Mouse (Mus musculus): ENCODE results near the gene Amotl2.

The Amotl2 gene

DNA sequence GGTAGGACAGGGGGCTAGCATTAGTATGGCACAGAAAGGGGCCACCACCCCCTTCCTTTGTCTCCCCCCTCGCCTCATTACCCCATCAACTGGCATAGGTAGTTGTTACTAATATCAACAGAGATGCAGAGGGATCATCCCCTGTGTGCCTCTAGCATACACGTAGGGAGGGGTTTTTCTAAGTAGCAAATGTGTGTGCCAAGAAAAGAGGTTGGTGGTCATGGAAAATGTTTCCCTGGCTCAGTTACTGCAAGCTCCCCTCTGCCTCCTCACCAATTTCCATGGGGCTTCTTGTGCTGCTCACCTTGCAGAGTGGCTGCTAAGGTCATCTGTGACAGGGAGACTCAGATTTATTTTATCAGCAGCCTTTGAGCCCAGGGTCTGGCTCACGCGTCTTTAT is 2.6 kb downstream of the Amotl2 start:
- DNase-seq (ENCODE audit: low spot score in 2 of 2), result no peak

DNA sequence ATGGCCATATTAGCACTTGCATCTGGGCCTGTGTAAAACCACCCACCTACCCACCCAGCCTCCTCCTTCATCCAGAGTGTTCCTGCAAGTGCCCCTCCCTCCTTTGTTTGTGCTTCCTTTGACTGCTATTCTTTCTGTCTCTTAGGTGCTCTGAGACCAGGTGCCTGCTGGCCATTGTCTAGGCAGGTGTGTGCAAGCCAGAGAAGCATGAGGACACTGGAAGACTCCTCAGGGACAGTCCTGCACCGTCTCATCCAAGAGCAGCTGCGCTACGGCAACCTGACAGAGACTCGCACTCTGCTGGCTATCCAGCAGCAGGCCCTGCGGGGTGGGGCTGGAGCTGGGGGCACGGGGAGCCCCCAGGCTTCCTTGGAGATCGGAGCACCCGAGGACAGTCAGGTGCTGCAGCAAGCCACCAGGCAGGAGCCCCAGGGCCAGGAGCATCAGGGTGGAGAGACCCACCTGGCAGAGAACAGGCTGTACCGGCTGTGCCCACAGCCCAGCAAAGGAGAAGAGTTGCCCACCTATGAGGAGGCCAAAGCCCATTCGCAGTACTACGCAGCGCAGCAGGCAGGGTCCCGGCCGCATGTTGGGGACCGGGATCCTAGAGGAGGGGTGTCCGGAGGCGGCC is 3.6 kb downstream of the Amotl2 start:
- no peak for DNase-seq (ENCODE audit: low spot score in 2 of 2)

DNA sequence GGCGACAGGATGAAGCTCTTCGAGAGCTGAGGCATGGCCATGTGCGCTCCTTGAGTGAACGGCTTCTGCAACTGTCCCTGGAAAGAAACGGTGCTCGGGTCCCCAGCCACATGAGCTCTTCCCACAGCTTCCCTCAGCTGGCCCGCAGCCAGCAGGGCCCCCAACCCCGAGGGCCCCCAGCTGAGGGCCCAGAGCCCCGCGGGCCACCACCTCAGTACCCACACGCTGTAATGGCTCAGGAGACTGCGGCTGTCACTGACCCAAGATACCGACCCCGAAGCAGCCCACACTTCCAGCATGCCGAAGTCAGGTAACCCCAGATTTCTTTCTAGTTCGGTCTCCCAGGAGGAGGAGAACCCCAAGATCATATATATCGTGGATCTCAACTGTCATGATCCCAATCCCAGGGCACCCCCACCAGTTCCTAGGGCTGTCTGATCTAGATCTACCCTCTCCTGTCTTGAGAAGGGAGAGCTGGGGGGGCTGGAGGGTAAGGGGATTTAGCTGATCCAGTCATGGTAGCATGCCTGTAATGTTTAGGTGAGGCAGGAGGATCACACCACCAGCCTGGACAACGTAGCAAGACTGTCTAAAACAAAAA is 4.2 kb downstream of the Amotl2 start:
- no peak for DNase-seq (ENCODE audit: low spot score in 2 of 2)

DNA sequence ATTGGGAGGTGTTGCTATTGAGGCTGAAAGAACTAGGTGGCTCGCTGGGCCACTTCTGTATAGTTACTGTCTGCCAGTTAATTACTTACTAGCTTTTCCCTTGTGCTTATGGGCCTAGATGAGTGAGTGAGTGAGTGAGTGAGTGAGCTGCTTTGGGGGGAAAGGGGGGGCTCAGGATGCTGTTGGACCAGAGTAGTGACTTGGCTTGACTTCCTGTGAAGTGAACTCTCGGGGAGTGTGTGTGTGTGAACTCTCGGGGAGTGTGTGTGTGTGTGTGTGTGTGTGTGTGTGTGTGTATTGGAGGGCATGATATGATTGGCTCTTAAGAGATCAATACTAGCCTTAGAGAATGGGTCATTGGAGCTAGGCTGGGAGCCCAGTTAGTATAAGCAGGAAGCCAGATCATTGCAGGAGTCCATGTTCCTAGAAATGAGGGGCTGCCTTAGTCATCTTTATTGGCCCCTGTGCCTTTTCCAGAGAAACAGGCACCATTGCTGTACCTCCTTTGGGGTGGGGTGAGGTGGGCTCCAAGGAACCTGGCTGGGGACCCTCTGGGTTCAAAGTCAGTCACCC is 5.0 kb downstream of the Amotl2 start:
- DNase-seq (ENCODE audit: low spot score in 2 of 2), result no peak

DNA sequence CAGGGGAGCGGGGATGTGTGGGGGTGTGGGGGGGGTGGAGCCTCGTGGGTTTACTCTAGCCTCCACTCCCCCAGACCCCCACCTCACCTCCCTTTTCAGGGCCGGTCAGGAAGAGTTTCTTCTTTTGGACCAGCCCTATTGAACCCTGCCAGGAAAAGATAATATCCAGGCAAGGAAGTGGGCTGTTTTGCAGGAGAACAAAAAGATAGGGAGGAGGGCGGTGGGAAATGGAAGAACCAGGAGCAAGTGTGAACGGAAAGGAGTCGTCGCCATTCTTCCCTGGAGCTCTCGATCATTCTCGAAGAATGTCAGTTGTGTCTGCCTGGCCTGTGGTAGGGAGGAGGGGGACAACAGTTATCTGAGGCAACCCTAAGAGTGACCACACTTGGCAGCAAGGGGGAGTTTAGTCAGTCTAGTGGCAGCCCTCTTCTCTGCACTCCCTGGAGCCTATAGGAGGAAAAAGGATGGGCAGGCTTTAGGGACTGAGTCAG is 5.6 kb downstream of the Amotl2 start:
- DNase-seq (ENCODE audit: low spot score in 2 of 2), result no peak

DNA sequence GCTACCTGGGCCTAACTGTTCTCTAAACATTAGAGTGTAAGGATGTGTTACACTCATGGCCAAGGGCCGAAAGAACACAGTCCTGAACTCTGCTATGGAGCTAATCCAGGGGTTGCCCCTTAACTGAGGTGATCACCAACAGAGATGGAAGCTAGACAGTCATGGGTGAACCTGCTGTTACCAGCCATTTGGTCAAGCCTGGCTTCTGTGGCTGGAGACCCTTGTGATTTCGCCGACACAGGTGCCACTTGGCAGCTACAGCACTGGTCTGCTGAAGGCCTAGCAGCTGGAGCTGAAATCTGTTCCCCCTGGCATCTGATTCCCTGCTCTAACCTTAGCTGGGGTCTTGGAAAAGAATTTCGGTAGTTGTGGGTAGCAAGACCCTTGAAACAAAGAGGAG is 6.3 kb downstream of the Amotl2 start:
- DNase-seq (ENCODE audit: low spot score in 2 of 2), result no peak

DNA sequence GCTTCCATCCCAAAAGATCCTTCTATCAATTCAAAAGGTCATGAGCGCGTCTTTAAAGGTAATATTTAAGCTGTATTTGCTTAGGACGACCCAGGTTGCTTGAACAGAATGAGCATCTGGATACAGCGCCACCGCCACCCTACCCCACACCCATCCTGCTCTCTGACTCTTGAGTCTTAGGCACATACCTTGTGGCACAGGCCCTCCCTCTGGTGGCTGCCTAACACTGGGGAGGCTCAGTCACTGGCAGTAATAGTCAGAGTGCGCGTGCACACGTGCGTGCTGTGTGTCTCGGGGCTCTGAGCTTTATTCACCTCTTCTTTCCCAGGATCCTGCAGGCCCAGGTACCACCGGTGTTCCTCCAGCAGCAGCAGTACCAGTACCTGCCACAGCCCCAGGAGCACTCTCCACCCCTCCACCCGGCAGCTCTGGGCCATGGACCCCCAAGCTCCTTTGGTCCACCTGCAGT is 6.8 kb downstream of the Amotl2 start:
- DNase-seq (ENCODE audit: low spot score in 2 of 2), result no peak

DNA sequence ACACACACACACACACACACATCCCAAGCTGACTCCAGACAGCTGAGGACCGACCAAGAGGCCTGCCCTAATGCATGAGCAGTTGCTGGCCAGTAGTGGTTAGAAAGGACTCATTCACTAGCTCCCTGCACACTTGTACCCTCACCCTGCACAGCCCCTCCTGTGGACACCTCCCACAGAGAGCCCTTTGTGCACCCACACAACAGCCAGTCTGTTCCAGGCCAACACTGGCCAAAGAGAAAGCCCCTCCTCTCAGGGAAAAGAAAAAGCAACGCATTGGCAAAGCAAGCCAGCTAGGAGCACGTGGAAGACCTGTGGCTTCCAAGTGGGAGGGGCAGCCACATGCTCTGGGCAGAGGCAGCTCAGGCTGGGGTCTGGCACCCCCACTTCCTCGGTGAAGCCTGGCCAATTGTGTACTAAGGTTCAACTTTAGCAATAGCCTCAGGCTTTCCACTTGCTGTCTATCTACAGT is 7.6 kb downstream of the Amotl2 start:
- no peak for DNase-seq (ENCODE audit: low spot score in 2 of 2)

DNA sequence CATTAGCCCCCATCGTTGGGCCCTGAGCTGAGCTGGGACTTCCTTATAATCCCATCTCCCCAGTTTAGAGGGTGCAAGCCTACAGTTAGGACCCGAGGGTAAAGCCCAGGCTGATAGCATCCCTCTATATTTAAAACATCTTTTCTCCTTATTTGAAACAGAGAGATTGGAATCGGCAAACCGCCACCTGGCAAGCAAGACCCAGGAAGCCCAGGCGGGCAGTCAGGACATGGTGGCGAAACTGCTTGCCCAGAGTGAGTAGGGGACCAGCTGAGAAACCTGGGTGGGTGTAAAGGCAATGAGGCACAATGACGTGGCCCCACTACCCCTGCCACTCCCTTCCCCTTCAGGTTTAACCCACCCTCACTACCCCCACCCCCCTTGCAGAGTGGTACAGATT is 8.5 kb downstream of the Amotl2 start:
- no peak for DNase-seq (ENCODE audit: low spot score in 2 of 2)

DNA sequence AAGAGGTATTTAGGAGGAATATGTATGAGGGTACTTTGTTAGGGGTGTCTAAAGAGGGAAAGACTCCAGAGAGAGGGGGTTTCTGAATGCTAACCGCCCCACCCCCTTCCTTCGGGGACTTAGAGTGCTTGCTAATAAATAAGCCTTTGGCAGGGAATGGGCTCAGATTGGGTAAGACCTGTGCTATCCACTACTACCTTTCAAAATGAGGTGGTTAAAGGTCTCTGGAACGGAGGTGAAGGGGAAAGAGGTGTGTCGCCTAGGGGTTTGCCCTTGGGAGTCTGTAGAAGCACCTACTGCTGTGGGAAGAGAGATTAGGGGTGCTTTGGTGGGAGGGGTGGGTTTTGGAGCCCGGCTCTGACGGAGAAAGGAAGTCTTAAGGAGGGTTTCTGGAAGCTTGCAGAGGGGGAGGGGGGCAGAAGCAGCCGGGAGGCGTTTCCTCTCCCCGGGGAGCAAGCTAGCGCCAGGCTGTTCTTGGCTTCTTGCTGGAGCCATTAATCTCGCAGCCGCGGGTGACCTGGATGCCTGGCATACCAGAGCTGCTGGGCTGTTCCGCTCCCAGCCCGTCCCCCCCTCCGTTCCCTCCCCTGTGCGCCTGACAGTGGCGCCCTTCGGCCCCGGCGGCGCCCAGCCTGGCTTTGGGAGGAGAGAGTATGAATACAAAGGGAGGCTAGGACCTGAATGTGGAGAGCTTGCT is 9.6 kb downstream of the Amotl2 start:
- no peak for DNase-seq (ENCODE audit: low spot score in 2 of 2)

DNA sequence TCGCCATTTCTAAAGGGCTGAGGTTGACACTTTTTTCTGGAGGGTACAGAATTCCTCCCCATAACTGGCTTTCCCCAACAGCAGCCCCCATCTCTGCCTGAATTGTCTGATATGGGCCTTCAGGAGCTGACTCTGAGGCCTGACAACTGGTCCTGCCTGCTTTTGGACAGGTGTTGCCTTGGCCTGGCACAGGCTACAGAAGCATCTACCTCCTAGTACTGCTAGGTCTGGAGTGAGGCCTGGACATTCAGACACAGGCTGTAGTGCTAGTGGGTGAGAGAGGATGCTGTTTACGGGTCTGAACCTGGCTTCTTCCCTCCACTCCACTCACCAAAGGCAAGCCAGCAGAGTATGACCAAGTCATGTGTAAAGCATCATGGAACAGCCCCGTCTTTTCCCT is 10.3 kb downstream of the Amotl2 start:
- DNase-seq (ENCODE audit: low spot score in 2 of 2), result no peak

DNA sequence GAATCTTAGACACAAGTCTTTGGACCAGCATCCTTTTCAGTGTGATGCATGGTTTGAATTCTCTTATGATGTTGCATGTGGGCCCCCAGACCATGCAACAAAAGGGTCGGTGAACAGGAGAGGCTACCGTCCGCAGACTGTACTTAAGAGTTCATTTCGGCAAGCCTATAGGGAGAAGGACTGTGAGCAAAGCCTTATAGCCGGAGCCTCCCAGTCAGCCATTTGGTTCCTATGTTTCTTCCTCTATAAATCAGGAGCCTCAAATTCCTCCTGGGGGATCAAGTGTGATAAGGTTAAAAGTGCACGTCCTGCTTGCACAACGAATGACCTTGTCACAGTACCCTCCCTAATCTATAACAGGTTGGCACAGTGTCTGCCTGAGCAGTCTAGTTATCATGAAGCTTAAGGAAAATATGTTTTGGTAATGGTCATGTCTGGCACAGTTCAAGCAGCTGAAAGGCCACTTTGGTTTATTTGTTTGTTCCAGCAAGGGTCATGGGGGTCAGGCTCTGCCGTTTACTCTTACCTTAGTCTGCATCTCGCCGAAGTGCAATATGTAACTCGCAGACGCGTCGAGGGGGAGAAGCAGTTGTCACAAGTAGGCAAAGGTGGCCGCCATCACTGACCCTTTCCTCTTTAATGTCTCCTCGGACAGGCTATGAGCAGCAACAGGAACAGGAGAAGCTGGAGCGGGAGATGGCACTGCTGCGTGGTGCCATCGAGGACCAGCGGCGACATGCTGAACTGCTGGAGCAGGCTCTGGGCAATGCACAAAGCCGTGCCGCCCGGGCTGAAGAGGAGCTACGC is 11.4 kb downstream of the Amotl2 start:
- DNase-seq (ENCODE audit: low spot score in 2 of 2), result no peak

DNA sequence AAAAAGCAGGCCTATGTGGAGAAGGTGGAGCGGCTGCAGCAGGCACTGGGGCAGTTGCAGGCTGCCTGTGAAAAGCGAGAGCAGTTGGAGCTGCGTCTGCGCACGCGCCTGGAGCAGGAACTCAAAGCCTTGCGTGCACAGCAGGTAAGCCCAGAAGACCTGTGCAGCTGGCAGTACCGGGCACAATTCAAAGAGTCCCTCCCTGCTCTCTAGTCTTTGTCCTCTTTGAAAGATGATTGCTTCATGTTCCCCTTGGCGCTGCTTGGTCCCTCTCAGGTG is 11.9 kb downstream of the Amotl2 start:
- no peak for DNase-seq (ENCODE audit: low spot score in 2 of 2)

DNA sequence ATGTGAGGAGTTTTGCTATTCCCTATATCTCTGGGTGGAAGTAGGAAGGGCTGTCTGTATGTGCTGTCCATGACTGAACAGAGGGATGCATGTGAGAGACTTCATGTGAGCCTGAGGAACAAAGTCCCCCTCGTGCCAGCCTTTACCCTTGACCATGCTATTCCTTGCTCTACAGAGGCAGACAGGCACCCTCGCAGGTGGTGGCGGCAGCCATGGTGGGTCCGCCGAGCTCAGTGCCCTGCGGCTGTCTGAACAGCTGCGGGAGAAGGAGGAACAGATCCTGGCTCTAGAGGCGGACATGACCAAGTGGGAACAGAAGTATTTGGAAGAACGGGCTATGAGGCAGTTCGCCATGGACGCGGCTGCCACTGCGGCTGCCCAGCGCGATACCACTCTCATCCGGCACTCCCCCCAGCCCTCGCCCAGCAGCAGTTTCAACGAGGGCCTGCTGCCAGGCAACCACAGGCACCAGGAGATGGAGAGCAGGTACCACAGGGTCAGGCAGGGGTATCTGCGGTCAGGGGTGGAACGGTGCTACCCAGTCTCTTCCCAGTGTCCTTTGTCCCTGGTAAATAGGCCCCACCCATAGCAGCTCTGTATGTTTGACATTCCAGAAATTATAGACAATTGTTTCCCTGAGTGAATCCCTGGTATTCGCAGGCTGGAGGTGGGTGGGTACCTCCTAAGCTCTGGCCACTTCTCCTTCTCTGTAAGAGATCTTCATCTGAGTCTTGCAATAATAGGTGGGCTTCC is 12.8 kb downstream of the Amotl2 start:
- DNase-seq (ENCODE audit: low spot score in 2 of 2), result no peak

DNA sequence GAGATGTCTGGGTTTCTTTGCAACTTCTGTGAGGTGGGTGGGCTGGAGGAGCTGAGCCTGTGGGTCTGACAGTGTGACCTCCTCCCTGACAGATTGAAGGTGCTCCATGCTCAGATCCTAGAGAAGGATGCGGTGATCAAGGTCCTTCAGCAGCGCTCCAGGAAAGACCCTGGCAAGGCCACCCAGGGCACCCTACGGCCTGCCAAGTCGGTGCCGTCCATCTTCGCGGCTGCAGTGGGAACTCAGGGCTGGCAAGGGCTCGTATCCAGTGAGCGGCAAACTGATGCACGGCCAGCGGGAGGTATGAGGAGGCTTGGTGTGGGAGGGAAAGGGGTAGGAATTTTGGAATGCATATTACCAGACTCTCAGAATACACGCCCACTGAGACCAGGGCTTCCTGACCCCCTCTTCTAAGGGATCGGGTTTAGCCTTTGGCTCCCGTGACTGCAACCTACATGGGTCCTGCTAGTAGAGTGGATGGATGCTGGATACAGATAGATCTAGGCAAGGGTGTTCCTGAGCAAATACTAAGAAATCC is 13.5 kb downstream of the Amotl2 start:
- DNase-seq (ENCODE audit: low spot score in 2 of 2), result no peak

DNA sequence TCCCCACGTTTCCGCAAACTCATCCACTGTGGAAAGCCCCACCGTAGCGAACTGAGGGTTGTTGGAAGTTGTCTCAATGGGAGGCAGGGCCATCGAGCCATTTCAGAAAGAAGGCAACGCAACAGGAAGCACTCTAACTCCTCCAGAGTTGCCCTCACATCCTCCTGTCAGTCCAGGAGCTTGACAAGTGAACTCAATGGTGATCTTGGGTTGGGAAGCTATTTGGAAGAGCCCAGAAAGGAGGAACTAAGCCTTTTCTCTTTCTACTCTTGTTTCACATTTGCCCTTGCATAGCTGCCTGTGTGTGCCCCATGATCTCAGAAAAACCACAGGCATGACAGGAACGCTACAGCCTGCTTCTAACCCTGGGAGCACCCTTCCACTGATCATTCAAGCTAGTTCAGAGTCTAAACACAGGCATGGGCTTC is 14.6 kb downstream of the Amotl2 start:
- DNase-seq (ENCODE audit: low spot score in 2 of 2), result no peak

DNA sequence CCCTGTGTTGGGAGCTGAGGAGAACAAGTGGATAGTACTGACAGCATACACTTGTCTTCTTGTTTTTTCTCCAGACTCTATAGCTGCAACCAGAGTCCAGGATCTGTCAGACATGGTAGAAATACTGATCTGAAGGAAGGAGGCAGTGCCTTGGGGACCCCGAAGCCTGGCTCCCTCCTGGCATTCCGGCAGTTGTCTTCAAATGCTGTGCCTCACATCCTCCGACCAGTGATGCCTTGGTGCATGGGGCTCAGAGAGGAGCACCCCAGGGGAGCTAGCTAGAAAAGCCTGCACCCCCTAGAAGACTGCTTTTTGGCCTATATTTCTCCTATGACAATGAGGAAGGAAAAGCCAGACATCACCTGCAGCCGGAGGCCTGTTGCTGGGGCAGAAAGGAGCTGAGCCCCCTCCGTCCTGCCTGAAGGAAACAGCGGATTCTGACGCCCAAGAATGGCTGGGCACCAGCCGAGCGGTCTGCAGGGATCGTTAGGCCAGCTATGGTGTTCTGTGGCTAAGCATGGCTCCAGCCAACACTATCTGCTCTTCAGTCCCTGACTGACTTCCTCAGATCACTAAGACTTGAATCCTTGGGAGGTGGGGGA is 15.2 kb downstream of the Amotl2 start:
- DNase-seq (ENCODE audit: low spot score in 2 of 2), result no peak

DNA sequence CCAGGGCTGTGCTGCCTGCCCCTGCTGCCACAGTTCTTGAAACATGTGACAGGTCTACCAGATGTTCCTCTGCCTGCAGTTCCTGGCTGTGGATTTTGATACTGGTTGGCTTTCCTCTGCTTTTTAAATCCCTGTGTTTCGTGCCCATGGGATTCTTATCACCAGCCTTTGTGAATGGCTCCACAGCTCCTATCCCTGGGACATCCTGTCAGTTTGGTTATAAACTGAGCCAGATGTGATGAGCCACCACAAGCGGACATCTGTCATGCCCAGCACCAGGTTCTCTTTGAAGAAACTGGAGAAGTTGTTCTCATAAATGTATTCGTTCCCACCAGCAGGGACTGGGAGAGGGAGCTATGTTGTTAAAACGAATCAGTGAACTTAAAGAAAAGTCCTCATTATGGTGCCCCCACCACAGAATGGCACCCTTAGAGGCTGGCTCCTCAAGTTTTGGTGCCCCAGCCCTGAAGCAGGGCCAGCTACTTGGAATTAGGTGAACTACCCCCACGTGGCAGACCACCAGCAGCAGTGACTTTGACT is 15.9 kb downstream of the Amotl2 start:
- DNase-seq (ENCODE audit: low spot score in 2 of 2), result no peak

DNA sequence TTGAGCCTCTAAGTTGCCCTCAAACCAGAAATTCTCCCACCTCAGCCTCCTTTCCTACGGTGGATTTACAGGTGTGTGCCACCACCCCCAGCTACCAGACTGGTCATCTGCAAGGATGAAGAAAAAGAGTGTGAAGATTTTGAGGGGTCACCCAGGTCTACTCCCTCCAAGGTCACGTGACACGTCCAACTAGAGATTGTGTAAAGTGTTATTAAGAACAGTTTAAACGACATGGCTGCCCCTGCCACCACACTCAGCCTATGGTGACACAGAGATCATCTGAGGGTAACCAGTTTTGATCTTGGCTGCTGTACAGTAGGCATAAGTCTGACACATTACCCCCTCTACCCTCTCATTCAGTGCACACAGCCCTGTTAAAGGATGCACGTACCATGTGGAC is 17.0 kb downstream of the Amotl2 start:
- DNase-seq (ENCODE audit: low spot score in 2 of 2), result no peak

DNA sequence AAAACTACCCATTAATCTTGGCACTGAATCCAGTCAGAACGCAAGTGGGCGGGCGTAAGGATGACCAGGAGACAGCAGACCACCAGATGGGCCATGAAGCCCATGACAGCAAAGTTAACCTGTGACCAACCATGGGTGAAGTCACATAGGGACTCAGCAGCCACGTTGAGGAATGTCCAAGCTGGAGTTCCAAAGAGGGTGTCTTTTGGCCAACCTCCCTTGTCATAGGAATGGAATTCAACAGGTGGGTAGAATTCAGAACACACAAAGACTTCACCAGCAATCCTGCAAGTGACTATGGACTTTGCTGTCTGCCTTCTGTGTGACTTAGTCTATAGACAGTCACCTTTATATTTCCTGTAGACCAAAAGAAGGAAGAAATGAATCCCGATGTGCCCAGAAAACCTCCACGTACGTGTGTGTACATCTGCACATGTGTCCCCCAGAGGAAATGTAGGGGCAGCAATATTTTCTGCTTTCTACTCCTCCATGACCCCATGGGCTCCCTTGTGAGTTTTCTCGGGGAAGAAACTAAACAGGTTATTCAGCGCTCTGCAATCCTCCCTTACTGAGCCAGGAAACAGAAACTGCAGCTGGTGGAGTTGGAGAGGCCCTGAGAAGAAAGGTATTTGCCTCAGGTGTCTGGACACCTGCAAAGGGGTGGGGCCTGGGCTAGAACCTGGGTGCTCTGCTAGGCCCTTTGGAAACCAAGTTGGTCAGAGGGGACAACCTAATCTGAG is 17.7 kb downstream of the Amotl2 start:
- no peak for DNase-seq (ENCODE audit: low spot score in 2 of 2)

Measured in spleen, postnatal 4 days (tissue).